Mouse (Mus musculus) liver, adult 2 months (tissue): Measurements from ENCODE around the gene F2.

Source experiments
- CTCF ChIP-seq: fragments of 200-500 bp; IDR thresholded peaks from 2 replicates; pipeline ENCODE4 v1.5.1; 2011; ENCODE audit warnings: low read depth, low read length, control low read depth
- POLR2A ChIP-seq: fragments of 200-500 bp; IDR thresholded peaks from 2 replicates; pipeline ENCODE4 v1.6.1; 2011; ENCODE audit warnings: low read length, control low read depth; ENCODE audit not compliant: insufficient read depth; ENCODE audit errors: extremely low read depth

DNA sequence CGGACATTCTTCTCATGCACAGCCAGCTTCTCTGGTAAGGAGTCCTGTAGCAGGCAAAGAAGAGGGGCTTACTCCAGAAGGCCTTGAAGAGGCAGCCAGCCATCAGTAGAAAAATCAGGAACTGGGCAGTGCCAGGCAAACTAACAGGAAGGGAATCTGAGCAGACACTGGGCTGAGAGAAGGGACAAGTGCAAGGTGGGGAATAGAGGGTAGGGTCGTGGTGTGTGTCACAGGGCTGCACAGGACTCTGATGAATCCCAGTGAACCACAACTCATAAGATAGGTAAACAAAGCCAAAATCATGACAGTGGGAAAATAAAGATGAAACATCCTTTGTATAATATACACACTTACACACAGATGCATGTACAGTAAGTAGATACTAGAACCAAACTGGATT lies 40.2 kb upstream of the F2 start:
- TF ChIP-seq POLR2A (no peak), CTCF (no peak)
